Mouse (Mus musculus) heart, adult 2 months (tissue): ENCODE results near the gene Rbfox3.

ENCODE experiments used
- CTCF ChIP-seq: fragments of 200-600 bp; IDR thresholded peaks from 2 replicates; pipeline ENCODE4 v1.8.1; 2022; ENCODE audit warnings: antibody characterized with exemption, mild to moderate bottlenecking, moderate library complexity
- EP300 ChIP-seq: fragments of 200-500 bp; IDR thresholded peaks from 2 replicates; pipeline ENCODE4 v1.6.1; 2011; ENCODE audit warnings: low read depth, low read length, control low read depth; ENCODE audit not compliant: insufficient read depth

DNA sequence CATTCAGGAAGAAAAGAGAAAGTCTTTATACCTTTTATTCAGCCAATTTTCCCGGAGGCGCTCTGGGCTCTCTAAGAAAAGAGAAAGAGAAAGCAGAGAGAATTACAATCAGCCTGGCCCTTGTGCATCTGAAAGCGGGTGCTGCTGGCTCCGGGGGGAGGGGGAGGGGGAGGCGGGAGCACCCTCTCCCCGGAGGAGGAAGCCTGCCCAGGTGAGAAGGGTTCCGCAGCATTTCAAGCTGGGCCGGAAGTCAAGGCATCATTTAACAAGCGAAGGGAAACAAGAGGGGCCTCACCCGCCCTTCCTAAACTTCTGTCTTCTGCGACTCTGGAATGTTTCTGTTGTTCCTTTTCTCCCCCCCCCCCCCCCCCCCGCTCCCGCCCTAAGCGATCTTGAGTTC is 301.3 kb downstream of the Rbfox3 start:
- TF ChIP-seq CTCF: no peak
- no peak for TF ChIP-seq EP300
